ENCODE assay signal across 7 mouse cellular contexts in genomic region chr11:107011669-107012323, GRCm38 (mm10). TPM values are rescaled to one million over a fixed set of nuclear protein-coding genes. Genes with fewer than 3 reads are reported as not detected.
A peak's percentile ranks its signal among the peaks of the same experiment; 100 is the strongest.
DNase-seq lines count a peak whose midpoint lies in the region; ATAC-seq and TF ChIP-seq lines count a peak whose summit lies in the region.

No protein-coding gene starts in this region.

- peak overlapping the region; percentile 98 for H3K4me3 ChIP-seq in testis, adult 2 months (ENCODE audit: control insufficient read depth, low read depth, low read length)
- H3K4me3 ChIP-seq in forebrain, embryonic 12.5 days (replicated peaks), result peak overlapping the region; percentile 55
- H3K4me3 ChIP-seq in limb, embryonic 11.5 days (ENCODE audit: low read depth, low read length), result peak overlapping the region; percentile 54
- H3K4me3 ChIP-seq in myocyte, result peak overlapping the region; percentile 25

- TF ChIP-seq CTCF in testis, adult 2 months (IDR thresholded peaks at IDR 0.05; ENCODE audit: control insufficient read depth, insufficient read depth, insufficient replicate concordance, low read depth, low read length), result no peak

- ATAC-seq in forebrain, embryonic 12.5 days (ENCODE audit: low FRiP score), result no peak
- ATAC-seq in limb, embryonic 11.5 days (ENCODE audit: insufficient number of reproducible peaks, low FRiP score, low TSS enrichment, low read depth), result no peak

- DNase-seq in testis, postnatal 14 days (ENCODE audit: low spot score), result no peak
- DNase-seq in limb, embryonic 11.5 days (ENCODE audit: low spot score), result peak; percentile 30
- DNase-seq in Muller cell, postnatal 12 days (ENCODE audit: inconsistent ontology term), result no peak
- DNase-seq in adrenal gland, adult 8-10 months, result no peak

- peak overlapping the region; percentile 75 for H3K9ac ChIP-seq in forebrain, embryonic 12.5 days
- H3K9ac ChIP-seq in limb, embryonic 11.5 days (ENCODE audit: low read length), result peak overlapping the region; percentile 73

- H3K9me3 ChIP-seq in forebrain, embryonic 12.5 days, result no peaks in the 10 kb centered on the region
- no peaks in the 10 kb centered on the region for H3K9me3 ChIP-seq in limb, embryonic 11.5 days (ENCODE audit: control insufficient read depth, low read length)

- H3ac ChIP-seq in myocyte (ENCODE audit: control insufficient read depth, insufficient read length), result no peak overlapping the region

- 41% methylated on average over 18 of the region's 18 CpGs for WGBS in forebrain, embryonic 12.5 days
- 33% methylated on average over 18 of the region's 18 CpGs for WGBS in limb, embryonic 11.5 days

- H3K4me2 ChIP-seq in forebrain, embryonic 12.5 days, result peak overlapping the region; percentile 62
- H3K4me2 ChIP-seq in limb, embryonic 11.5 days (ENCODE audit: low read depth, severe bottlenecking), result peak overlapping the region; percentile 42
- peak overlapping the region; percentile 97 for H3K4me2 ChIP-seq in myocyte (ENCODE audit: low read depth)

- H3K27me3 ChIP-seq in testis, adult 2 months (ENCODE audit: control insufficient read depth, insufficient read depth, low read length), result no peaks in the 10 kb centered on the region
- no peaks in the 10 kb centered on the region for H3K27me3 ChIP-seq in forebrain, embryonic 12.5 days
- no peaks in the 10 kb centered on the region for H3K27me3 ChIP-seq in limb, embryonic 11.5 days (ENCODE audit: control insufficient read depth, insufficient read depth, low read length)
- no peaks in the 10 kb centered on the region for H3K27me3 ChIP-seq in myocyte (ENCODE audit: control insufficient read depth, insufficient read depth, insufficient read length)

- H3K27ac ChIP-seq in testis, adult 2 months (ENCODE audit: control insufficient read depth, insufficient read depth, low read depth, low read length), result peak overlapping the region; percentile 99
- peak overlapping the region; percentile 92 for H3K27ac ChIP-seq in forebrain, embryonic 12.5 days
- H3K27ac ChIP-seq in limb, embryonic 11.5 days (replicated peaks; ENCODE audit: low read depth, low read length), result peak overlapping the region; percentile 89

- H3K79me2 ChIP-seq in myocyte (ENCODE audit: control insufficient read depth, insufficient read depth), result no peaks in the 10 kb centered on the region

- peaks cover 13% of the 10 kb centered on the region for H3K4me1 ChIP-seq in testis, adult 2 months (ENCODE audit: control insufficient read depth, insufficient read depth, low read length)
- peaks cover 7% of the 10 kb centered on the region for H3K4me1 ChIP-seq in forebrain, embryonic 12.5 days
- 0 out of 2 replicates have a peak, but pooled peaks cover 2% of the 10 kb centered on the region for H3K4me1 ChIP-seq in limb, embryonic 11.5 days (ENCODE audit: control insufficient read depth, insufficient read depth, low read length)

- no peak for TF ChIP-seq POLR2A in testis, adult 2 months (IDR thresholded peaks at IDR 0.05; ENCODE audit: control insufficient read depth, low read depth, low read length)
- peak; percentile 15 for TF ChIP-seq POLR2A in myocyte (IDR thresholded peaks at IDR 0.05; ENCODE audit: insufficient read length, low read depth)

- H3K36me3 ChIP-seq in testis, adult 2 months (ENCODE audit: control insufficient read depth, insufficient read depth, low read length), result no peaks in the 10 kb centered on the region
- no peaks in the 10 kb centered on the region for H3K36me3 ChIP-seq in forebrain, embryonic 12.5 days (replicated peaks)
- H3K36me3 ChIP-seq in limb, embryonic 11.5 days (ENCODE audit: control insufficient read depth, insufficient read depth, low read length), result no peaks in the 10 kb centered on the region
- no peaks in the 10 kb centered on the region for H3K36me3 ChIP-seq in myocyte (ENCODE audit: control insufficient read depth, insufficient read depth)

TF ChIP-seq in myocyte, 11 proteins besides CTCF, POLR2A, EP300 and RAD21:
- TF ChIP-seq TCF3 (IDR thresholded peaks at IDR 0.05; ENCODE audit: insufficient read length, low read depth), result no peak
- TF ChIP-seq MAX (IDR thresholded peaks at IDR 0.05; ENCODE audit: low read depth), result no peak
- TF ChIP-seq E2F4 (IDR thresholded peaks at IDR 0.05; ENCODE audit: insufficient read depth), result no peak
- TF ChIP-seq TCF12 (IDR thresholded peaks at IDR 0.05; ENCODE audit: insufficient read depth, poor library complexity, severe bottlenecking), result no peak
- TF ChIP-seq MYOG (IDR thresholded peaks at IDR 0.05; ENCODE audit: control insufficient read depth in 1 of 3, insufficient read depth in 1 of 3, insufficient read length in 2 of 3, low read depth in 2 of 3), result peak in 1 of 3 experiments; percentile 17
- no peak for TF ChIP-seq MYOD1 (IDR thresholded peaks at IDR 0.05; ENCODE audit: control insufficient read depth in 1 of 3, insufficient read length in 2 of 3, low read depth in 2 of 3)

RNA-seq across cellular contexts. Expression of gene Kpna2, which starts 12.5 kb away (rescaled TPM):
- polyA plus RNA-seq in testis, adult 2 months (2012; rRNA removed), result 36.5 and 150 TPM in 2 replicates
- 567 and 599 TPM in 2 replicates for polyA plus RNA-seq in forebrain, embryonic 12.5 days (2016; fragmentation: Nextera tagmentation; extraction: Ambion mirVana)
- polyA plus RNA-seq in limb, embryonic 11.5 days (2014; fragmentation: Nextera tagmentation; extraction: Ambion mirVana), result 624 and 640 TPM in 2 replicates
- polyA plus RNA-seq in myocyte (2012; fragmentation: generic; extraction: Trizol), result 32.8 TPM
- 10 to 100 TPM; 20.7 to 37.7 (median 28.8) TPM for total RNA-seq in adrenal gland, adult 8-10 months (2022)

RNA-seq across cellular contexts. Expression of gene 1810010H24Rik, which starts 13.7 kb away (rescaled TPM):
- 0.62 and 0.78 TPM in 2 replicates for polyA plus RNA-seq in testis, adult 2 months (2012; rRNA removed)
- polyA plus RNA-seq in forebrain, embryonic 12.5 days (2016; fragmentation: Nextera tagmentation; extraction: Ambion mirVana), result 2.4 and 3.1 TPM in 2 replicates
- 1.5 TPM in 2 replicates for polyA plus RNA-seq in limb, embryonic 11.5 days (2014; fragmentation: Nextera tagmentation; extraction: Ambion mirVana)
- 2.5 TPM for polyA plus RNA-seq in myocyte (2012; fragmentation: generic; extraction: Trizol)
- total RNA-seq in adrenal gland, adult 8-10 months (2022), result 1 to 10 TPM; 2.2 to 3.7 (median 3.0) TPM

Comparison
In these comparisons a context has a peak if more than half of its experiments do, and no peak if none do; other contexts are left out.
1. H3K4me3 ChIP-seq: peak in every context shown above with its lines; median percentile 98 in testis, adult 2 months; 55 in forebrain, embryonic 12.5 days; 54 in limb, embryonic 11.5 days; 25 in myocyte.
2. H3K4me2 ChIP-seq: peak in every context shown above with its lines; median percentile 97 in myocyte; 62 in forebrain, embryonic 12.5 days; 42 in limb, embryonic 11.5 days.